Mouse (Mus musculus) thymus, postnatal 4 days (tissue): ENCODE measurements at regions not wholly inside any gene's neighbourhood (a gene's known extent, or its start where the extent isn't known, plus 50 kb on each side); places are given as distances from the start of the nearest gene placed in this dataset.

ENCODE experiments used
- DNase-seq: peaks from one replicate; pipeline ENCODE4 v3.0.0; 2021

- no peak for DNase-seq
Measured at GRCm38 (mm10) chr13:60237091-60237490, 59.9 kb upstream of the Gas1 start.

- no peak for DNase-seq
Measured at GRCm38 (mm10) chr13:60242447-60243109, 65.4 kb upstream of the Gas1 start.

DNA sequence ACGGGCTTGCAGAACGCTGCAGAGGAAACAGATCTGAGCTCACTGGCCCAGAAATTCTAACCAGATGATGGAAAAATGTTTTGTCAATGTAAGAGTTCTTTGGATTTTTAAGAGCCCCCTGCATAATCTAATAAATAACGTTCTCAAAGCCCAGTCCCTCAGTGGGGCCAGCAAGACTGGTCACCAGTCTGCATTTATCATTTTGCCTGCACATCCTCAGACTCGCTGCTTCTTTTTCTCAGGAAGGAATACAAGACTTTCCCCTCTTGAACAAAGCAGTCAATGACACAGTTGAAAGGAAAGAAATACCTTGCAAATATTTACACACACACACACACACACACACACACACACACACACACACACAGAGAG lies 65.9 kb upstream of the Gas1 start:
- no peak for DNase-seq

DNA sequence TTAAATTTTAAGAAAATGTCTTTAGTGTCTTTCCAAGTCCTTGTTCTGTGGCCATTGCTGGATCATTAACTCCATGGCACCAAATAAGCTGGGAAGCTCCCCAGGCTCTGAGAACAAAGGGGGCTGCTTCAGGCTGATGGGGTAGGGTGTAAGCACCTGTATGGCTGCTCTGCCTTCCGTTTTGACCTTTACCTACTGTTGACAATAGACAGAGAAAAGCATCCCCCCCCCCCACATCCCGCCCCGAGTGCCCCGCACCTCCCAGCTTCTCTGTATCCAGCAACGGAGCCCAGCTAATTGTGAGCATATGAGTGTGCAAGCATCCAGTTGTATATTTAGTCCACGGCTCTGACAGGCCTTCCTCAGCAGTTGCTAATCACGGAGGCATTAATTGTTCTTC lies 78.0 kb upstream of the Gas1 start:
- DNase-seq, result no peak

GRCm38 (mm10) chr13:60255715-60256114 lies 78.5 kb upstream of the Gas1 start:
- DNase-seq, result no peak

DNA sequence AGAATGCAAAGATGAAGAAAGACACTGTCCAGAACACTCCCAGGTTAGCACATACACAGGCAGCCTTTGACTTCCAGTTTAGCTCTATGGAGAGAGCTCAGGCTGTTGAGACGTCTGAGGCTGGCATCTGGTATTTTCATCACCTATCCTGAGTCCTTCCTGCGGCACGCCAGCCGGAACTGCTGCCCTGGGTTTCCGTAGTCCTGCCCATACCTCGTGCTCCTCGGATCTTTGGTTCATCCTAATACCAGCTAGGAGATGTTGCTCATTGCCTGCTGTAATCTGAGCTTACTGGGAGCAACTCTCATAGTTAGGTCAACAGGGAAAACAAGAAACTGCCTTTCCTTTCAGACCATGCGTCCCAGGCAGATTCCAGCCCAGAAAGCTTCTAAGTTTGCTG lies 79.8 kb upstream of the Gas1 start:
- DNase-seq, result no peak

GRCm38 (mm10) chr13:60257878-60258277 lies 80.7 kb upstream of the Gas1 start:
- no peak for DNase-seq

DNA sequence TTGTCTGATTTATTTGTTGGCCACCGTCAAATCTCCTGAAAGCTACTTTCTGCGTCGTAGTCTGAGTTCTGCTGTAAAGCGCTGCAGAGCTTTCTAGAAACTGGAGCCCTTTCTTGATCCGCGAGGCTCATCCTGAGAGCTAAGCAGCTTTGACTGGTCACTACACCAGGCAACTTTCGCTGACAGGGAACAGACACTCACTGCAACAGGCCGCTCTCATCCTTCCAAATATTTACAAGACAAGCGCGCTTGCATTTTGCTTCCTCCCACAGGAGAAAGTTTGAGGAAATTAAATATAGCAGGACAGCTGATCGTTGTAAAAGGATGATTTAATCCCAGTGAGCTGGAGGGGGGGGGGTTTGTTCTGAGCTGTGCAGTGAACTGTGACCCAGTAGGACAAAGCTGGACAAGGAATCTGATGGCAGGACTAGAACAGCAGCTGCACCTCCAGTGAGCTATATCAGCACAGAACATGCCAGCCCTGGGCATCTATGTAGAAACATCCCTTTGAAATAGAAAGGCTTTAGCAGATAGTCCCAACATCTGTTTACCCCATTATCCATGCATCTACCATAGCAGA lies 85.4 kb upstream of the Gas1 start:
- DNase-seq, result no peak

DNA sequence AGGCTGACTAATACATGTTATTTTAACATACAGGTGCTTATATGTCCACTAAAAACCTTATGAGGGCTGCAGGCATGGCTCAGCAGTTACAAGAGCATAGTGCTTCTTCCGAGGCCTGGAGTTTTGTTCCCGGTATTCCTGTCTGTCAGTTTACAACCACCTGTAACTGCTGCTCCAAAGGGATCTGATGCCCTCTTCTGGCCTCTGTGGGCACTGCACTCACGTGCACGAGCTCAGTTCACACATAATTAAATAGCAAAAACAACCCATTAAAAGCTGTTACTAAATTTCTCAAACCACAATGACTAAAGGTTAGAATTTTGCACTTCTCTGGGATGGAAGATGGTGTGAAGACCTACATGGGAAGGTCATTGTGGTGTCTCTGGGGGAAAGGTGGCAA lies 87.3 kb upstream of the Gas1 start:
- no peak for DNase-seq

GRCm38 (mm10) chr13:60267557-60267956 lies 90.4 kb upstream of the Gas1 start:
- no peak for DNase-seq

DNA sequence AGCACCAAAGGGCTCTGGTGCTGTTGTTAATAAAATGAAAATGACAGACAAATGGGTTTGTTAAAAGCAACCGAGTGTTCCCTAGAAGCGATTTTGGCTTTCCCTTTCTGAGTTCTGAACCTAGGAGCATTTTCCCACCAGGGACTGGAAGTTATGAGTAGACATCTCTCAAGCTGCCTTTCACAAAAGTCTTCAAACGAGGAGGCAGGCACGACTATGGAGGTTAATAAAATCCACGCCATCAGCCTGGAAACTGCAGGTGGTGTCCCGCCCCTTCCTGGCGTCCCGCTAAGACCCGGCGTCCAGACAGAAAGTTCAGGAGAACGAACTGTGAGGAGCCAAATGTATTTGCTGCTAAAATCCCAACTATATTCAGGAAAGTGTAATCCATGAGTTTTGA lies 91.1 kb upstream of the Gas1 start:
- DNase-seq, result no peak

DNA sequence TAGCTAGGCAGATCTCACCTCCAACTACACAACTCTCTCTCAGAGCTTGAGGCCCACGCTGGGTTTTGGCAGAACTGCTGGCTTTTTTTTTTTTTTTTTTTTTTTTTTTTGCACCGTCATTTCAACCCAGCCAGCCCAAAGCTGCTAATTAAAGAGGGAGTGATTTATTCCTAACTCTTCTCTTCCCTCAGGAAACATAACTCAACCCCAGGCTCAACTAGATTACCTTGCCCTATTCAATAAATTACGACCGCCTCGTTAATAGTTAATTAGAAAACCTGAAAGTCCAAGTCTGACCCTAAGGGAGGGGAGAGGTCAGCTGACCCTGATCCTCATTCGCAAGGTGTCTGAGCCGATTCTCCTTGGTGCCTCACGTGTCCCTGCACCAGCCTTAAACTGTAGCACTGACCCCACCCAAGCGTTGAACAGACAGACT lies 92.3 kb upstream of the Gas1 start:
- DNase-seq, result no peak

DNA sequence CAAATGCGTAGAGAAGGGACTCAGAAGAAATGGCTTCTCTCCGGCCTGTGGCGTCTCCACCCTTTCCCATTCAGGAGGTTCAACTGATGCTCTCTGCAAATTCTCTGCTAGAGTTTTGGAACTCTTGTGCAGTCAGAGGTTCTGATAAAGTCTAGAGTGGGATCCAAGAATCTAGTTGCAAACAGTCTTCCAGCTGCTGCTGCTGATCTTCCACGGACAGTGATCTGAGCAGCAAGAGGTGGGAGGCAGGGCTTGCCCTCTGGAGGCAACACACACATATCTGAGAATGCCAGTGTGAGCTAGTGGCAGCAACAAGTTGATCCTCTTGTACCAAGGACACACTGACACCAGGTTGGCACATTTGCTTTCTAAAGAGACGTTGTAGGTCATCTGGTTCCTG lies 93.4 kb upstream of the Gas1 start:
- DNase-seq, result no peak

- no peak for DNase-seq
Measured at GRCm38 (mm10) chr13:60273331-60273730, 96.2 kb upstream of the Gas1 start.

- no peak for DNase-seq
Measured at GRCm38 (mm10) chr13:60282543-60283251, 105.5 kb upstream of the Gas1 start.

DNA sequence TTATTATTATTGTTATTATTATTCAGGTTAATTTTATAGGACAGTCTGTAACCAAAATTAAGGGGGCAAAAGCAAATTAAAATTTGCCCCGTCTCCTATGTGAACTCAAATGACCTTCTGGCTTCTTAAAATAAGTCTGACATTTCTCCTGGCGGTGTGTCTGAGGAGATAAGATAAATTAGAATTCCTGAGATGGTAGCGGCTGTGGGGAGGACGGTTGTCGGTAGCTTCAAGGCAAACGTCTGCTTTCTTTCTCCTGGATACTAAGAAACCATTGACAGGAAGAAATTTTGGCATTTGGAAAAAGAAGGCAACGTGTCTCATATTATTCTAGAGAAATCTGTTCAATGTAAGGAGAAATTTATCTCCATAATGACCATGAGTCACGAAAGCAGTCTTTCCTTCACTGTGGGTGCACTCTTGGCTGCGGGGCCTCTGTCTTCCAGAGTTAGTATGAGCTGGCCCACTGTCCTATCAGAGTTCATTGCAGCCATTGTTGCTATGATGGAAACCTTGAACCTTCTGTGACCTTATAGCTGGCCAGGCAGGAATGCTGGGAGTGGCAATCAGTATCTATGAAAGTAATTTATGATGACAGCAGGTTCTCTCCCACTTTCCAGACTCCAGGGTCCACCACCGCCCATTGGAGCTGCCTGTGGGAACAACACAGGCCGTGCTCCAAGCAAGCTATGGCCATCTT lies 109.5 kb upstream of the Gas1 start:
- no peak for DNase-seq

- no peak for DNase-seq
Measured at GRCm38 (mm10) chr13:60289650-60290049, 112.5 kb upstream of the Gas1 start.

- DNase-seq, result no peak
Measured at GRCm38 (mm10) chr13:60290820-60291219, 113.7 kb upstream of the Gas1 start.

DNA sequence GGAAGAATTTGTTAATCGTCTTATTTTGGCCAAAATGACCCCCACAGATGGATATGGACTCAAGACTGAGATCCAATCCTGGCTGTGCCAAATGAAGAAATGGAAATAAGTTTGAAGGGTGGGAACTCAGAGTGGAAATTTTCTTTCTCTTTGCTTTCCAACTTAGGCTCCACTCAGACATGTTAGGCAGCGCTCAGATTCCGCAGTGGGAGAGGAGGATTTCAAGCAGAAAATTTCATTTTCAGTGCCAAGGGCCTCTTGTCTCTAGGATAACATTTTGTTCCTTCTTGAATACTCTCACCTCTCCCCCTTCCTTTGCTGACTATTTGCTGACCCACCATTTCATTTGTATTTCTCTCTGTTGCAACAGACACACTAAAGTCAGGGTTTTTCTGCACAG lies 114.2 kb upstream of the Gas1 start:
- DNase-seq, result no peak

DNA sequence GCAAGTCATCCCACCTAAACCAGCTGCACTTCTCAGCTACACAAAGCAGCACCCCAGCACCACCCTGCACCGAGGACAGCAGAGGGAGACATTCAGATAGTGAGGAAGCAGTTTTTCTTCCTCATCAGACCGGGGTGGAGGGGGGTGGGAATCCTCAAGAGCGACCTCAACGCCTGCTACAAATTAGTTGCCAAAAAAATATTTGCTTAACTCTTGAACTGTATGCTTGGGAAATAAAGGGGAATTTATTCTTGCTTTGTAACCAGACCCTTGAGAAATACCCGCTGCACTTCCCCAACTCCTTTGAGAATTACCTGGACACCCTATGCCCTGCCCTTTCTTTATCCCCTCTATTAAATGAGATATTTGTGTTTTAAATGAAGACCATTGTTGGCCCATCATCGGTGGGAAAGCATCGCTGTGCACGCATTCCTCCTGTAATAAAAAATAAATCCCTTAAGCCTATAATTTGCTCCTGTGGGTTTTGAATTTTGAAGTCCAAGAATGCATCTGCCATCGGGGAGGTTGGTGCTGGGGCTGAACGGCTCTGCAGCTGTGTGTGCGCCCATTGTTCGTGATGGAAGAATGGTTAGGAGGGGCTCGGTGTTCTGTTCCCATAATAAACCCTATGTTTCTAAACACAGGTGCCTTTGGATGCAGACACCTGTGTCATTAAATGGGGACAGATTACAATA lies 119.2 kb upstream of the Gas1 start:
- no peak for DNase-seq

DNA sequence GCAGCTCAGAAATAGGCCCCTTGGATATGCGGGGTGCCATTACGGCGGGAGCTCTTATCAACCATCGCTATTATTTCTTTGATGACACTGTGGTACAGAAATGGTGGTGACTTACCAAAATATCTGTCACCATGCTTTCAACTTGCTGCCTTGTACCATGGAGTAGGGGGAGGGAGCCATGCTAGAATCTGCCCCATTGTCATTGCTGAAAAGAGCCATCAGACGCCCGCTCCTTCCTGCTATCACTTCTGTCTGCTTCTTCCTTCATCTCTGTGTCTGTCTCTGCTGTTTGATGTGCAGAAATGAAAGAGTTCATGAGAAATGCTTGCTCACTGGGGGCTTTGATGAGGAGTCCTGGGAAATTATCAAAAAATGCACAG lies 119.7 kb upstream of the Gas1 start:
- DNase-seq, result no peak

DNA sequence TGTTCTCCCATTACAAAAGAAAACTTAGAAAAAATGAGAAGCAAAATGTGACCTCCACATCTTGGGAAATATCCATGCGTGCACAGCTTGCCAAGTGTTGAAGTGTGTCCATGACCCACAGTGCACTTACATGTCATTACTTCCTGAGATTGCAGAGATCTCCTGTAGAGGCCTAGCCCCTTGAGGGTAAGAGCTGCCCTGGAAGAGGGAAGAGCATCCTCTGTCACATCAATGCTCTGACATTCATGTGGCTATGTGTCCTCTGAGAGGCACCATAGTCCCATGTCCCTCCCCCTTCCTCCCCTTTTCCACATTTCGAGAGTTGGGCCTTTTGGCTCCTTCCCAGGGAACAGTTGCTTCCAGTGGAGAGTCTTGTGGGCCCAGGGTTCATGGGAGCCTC lies 121.4 kb upstream of the Gas1 start:
- DNase-seq, result no peak

DNA sequence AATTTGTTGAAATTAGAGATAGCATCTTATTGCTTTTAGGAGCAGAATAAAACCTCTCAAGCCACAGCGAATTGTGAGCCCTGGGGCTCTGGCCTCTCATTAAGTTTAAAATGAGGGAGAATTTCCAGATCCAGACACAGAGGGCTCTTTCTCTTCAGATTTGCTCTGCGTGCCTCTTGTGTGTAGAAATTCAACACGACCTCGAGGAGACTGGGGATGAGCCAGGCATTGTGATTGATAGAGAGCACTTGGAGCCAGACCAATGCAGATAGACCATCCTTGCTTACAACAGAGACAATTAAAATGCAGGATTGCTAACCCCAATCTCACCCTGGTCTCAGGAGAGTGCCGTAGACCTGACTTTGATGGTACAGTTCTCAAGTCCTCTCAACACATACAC lies 121.9 kb upstream of the Gas1 start:
- DNase-seq, result no peak
